18 mouse cellular contexts compared by ENCODE assay signal in genomic region chr2:11011041-11011962, GRCm38 (mm10).
DNase-seq lines count a peak whose midpoint lies in the region; ATAC-seq and TF ChIP-seq lines count a peak whose summit lies in the region.
"Had no signal": no experiment of that assay in that cellular context is flagged by ENCODE, and none has a peak within 500 bp of the region (broad histone marks: within the 10 kb centered on the region; RNA-seq: fewer than 3 reads in every experiment).

No protein-coding gene starts in this region.

- TF ChIP-seq CTCF in C2C12 (IDR thresholded peaks at IDR 0.05; ENCODE audit: control insufficient read depth, insufficient read depth, insufficient read length): no peak

- ATAC-seq in forebrain, embryonic 13.5 days: peak; percentile 57; the same call in 1 of the 2 replicates
- ATAC-seq in hindbrain, embryonic 13.5 days (ENCODE audit: low FRiP score): peak; percentile 66
- no peak for ATAC-seq in hindbrain, embryonic 16.5 days
- ATAC-seq: intestine, postnatal 0 days had no signal

- H3K4me3 ChIP-seq in forebrain, embryonic 13.5 days: no peak overlapping the region
- H3K4me3 ChIP-seq in forebrain, embryonic 10.5 days: no peak overlapping the region
- H3K4me3 ChIP-seq in hindbrain, embryonic 13.5 days: no peak overlapping the region
- H3K4me3 ChIP-seq in hindbrain, embryonic 16.5 days (ENCODE audit: low read length): no peak overlapping the region
- H3K4me3 ChIP-seq in C2C12 (ENCODE audit: insufficient read depth, poor library complexity, severe bottlenecking) (peak overlapping the region; percentile 12), myocyte (peak overlapping the region; percentile 18)
- H3K4me3 ChIP-seq: limb, embryonic 13.5 days; liver, embryonic 13.5 days had no signal

- peaks cover 3% of the 10 kb centered on the region; the same call in 1 of the 2 replicates for H3K4me1 ChIP-seq in forebrain, embryonic 13.5 days
- H3K4me1 ChIP-seq in forebrain, embryonic 10.5 days: peaks cover 11% of the 10 kb centered on the region; the same call in 1 of the 2 replicates
- H3K4me1 ChIP-seq in hindbrain, embryonic 13.5 days (replicated peaks): no peaks in the 10 kb centered on the region; the same call in 1 of the 2 replicates
- H3K4me1 ChIP-seq in hindbrain, embryonic 16.5 days (ENCODE audit: control insufficient read depth, insufficient read depth, low read depth, low read length): peaks cover 8% of the 10 kb centered on the region
- H3K4me1 ChIP-seq: limb, embryonic 13.5 days; liver, embryonic 13.5 days had no signal

- H3K36me3 ChIP-seq in forebrain, embryonic 13.5 days (ENCODE audit: poor library complexity, severe bottlenecking): no peaks in the 10 kb centered on the region
- no peaks in the 10 kb centered on the region for H3K36me3 ChIP-seq in forebrain, embryonic 10.5 days (replicated peaks)
- H3K36me3 ChIP-seq in hindbrain, embryonic 13.5 days: no peaks in the 10 kb centered on the region
- H3K36me3 ChIP-seq in hindbrain, embryonic 16.5 days (ENCODE audit: control insufficient read depth, insufficient read depth, low read length): no peaks in the 10 kb centered on the region
- H3K36me3 ChIP-seq in C2C12 (ENCODE audit: control insufficient read depth, insufficient read depth) (no peaks in the 10 kb centered on the region), myocyte (ENCODE audit: control insufficient read depth, insufficient read depth) (no peaks in the 10 kb centered on the region)
- H3K36me3 ChIP-seq: limb, embryonic 13.5 days; liver, embryonic 13.5 days had no signal

- no peak overlapping the region for H3K9ac ChIP-seq in forebrain, embryonic 13.5 days
- H3K9ac ChIP-seq in hindbrain, embryonic 13.5 days: no peak overlapping the region
- no peak overlapping the region for H3K9ac ChIP-seq in hindbrain, embryonic 16.5 days (ENCODE audit: low read depth, low read length)
- H3K9ac ChIP-seq: limb, embryonic 13.5 days; liver, embryonic 13.5 days; lung, embryonic 14.5 days had no signal

- no peaks in the 10 kb centered on the region for H3K27me3 ChIP-seq in forebrain, embryonic 13.5 days
- H3K27me3 ChIP-seq in forebrain, embryonic 10.5 days (ENCODE audit: poor library complexity, severe bottlenecking): no peaks in the 10 kb centered on the region
- no peaks in the 10 kb centered on the region for H3K27me3 ChIP-seq in hindbrain, embryonic 13.5 days
- H3K27me3 ChIP-seq in hindbrain, embryonic 16.5 days (replicated peaks; ENCODE audit: control insufficient read depth, insufficient read depth, low read length): no peaks in the 10 kb centered on the region
- no peaks in the 10 kb centered on the region for H3K27me3 ChIP-seq in C2C12 (ENCODE audit: control insufficient read depth, insufficient read depth, insufficient read length)
- H3K27me3 ChIP-seq in myocyte (ENCODE audit: control insufficient read depth, insufficient read depth, insufficient read length): no peaks in the 10 kb centered on the region
- H3K27me3 ChIP-seq: CH12.LX; limb, embryonic 13.5 days; liver, embryonic 13.5 days had no signal

- WGBS in forebrain, embryonic 13.5 days: 40% methylated on average over 11 of the region's 11 CpGs
- 71% methylated on average over 11 of the region's 11 CpGs for WGBS in forebrain, embryonic 10.5 days
- 35% methylated on average over 11 of the region's 11 CpGs for WGBS in hindbrain, embryonic 13.5 days
- 36% methylated on average over 11 of the region's 11 CpGs for WGBS in hindbrain, embryonic 16.5 days

- peak overlapping the region; percentile 43 for H3ac ChIP-seq in C2C12 (ENCODE audit: control insufficient read depth, insufficient read length, low read depth)
- no peak overlapping the region for H3ac ChIP-seq in myocyte (ENCODE audit: control insufficient read depth, insufficient read length)

- peaks cover 12% of the 10 kb centered on the region for H3K79me2 ChIP-seq in C2C12 (ENCODE audit: control insufficient read depth, insufficient read depth)
- no peaks in the 10 kb centered on the region for H3K79me2 ChIP-seq in myocyte (ENCODE audit: control insufficient read depth, insufficient read depth)

- DNase-seq in forebrain, embryonic 10.5 days (ENCODE audit: extremely low spot score, low spot score): no peak
- DNase-seq in B cell, adult 2 months: no peak
- DNase-seq: adrenal gland, postnatal 14 days; cerebellum, adult 11 months; cerebellum, postnatal 10 days; gastrocnemius, postnatal 25 days; liver, embryonic 13.5 days; lung, embryonic 14.5 days; lung, postnatal 36 days; thymus, postnatal 25 days had no signal

- H3K27ac ChIP-seq in forebrain, embryonic 13.5 days: no peak overlapping the region
- no peak overlapping the region for H3K27ac ChIP-seq in forebrain, embryonic 10.5 days
- no peak overlapping the region for H3K27ac ChIP-seq in hindbrain, embryonic 13.5 days
- H3K27ac ChIP-seq in hindbrain, embryonic 16.5 days (ENCODE audit: low read depth, low read length): no peak overlapping the region
- H3K27ac ChIP-seq: limb, embryonic 13.5 days; liver, embryonic 13.5 days had no signal

- H3K4me2 ChIP-seq in forebrain, embryonic 13.5 days: no peak overlapping the region
- no peak overlapping the region for H3K4me2 ChIP-seq in hindbrain, embryonic 13.5 days
- no peak overlapping the region for H3K4me2 ChIP-seq in hindbrain, embryonic 16.5 days (ENCODE audit: low read length)
- H3K4me2 ChIP-seq in myocyte (ENCODE audit: low read depth): peak overlapping the region; percentile 73
- H3K4me2 ChIP-seq: limb, embryonic 13.5 days; liver, embryonic 13.5 days; lung, embryonic 14.5 days had no signal

- H3K9me3 ChIP-seq in forebrain, embryonic 13.5 days (replicated peaks): no peaks in the 10 kb centered on the region
- H3K9me3 ChIP-seq in forebrain, embryonic 10.5 days: no peaks in the 10 kb centered on the region
- H3K9me3 ChIP-seq in hindbrain, embryonic 13.5 days: no peaks in the 10 kb centered on the region
- no peaks in the 10 kb centered on the region for H3K9me3 ChIP-seq in hindbrain, embryonic 16.5 days (ENCODE audit: control insufficient read depth, low read length)
- H3K9me3 ChIP-seq: limb, embryonic 13.5 days; liver, embryonic 13.5 days had no signal

- TF ChIP-seq POLR2A in myocyte (IDR thresholded peaks at IDR 0.05; ENCODE audit: insufficient read length, low read depth): no peak

- H3K79me3 ChIP-seq in C2C12 (ENCODE audit: low read depth): no peaks in the 10 kb centered on the region

TF ChIP-seq in C2C12, 6 proteins besides CTCF, POLR2A, EP300 and RAD21:
- TF ChIP-seq MAX (IDR thresholded peaks at IDR 0.05) (no peak), USF1 (IDR thresholded peaks at IDR 0.05; ENCODE audit: low read depth) (no peak), FOSL1 (IDR thresholded peaks at IDR 0.05; ENCODE audit: insufficient read depth, low read length, poor library complexity, severe bottlenecking) (no peak)

TF ChIP-seq in myocyte, 11 proteins besides CTCF, POLR2A, EP300 and RAD21:
- TF ChIP-seq USF1 (IDR thresholded peaks at IDR 0.05; ENCODE audit: low read depth) (no peak), MYOD1 (IDR thresholded peaks at IDR 0.05; ENCODE audit: control insufficient read depth in 1 of 3, insufficient read length in 2 of 3, low read depth in 2 of 3) (no peak), REST (IDR thresholded peaks at IDR 0.05; ENCODE audit: insufficient read depth, insufficient read length) (no peak), POLR2AphosphoS2 (IDR thresholded peaks at IDR 0.05; ENCODE audit: insufficient read length, low read depth) (no peak), TCF3 (IDR thresholded peaks at IDR 0.05; ENCODE audit: insufficient read length, low read depth) (no peak), MAX (IDR thresholded peaks at IDR 0.05; ENCODE audit: low read depth) (no peak), CEBPB (IDR thresholded peaks at IDR 0.05; ENCODE audit: insufficient read depth, poor library complexity, severe bottlenecking) (no peak)

Comparison
In these comparisons a context has a peak if more than half of its experiments do, and no peak if none do; other contexts are left out.
1. H3K4me3 ChIP-seq: peak in C2C12 (single experiment) and myocyte (single experiment); none in forebrain, embryonic 13.5 days (single experiment), forebrain, embryonic 10.5 days (single experiment), hindbrain, embryonic 13.5 days (single experiment) and hindbrain, embryonic 16.5 days (single experiment).